Mouse (Mus musculus) myocyte (in vitro differentiated cells): ENCODE measurements at regions not wholly inside any gene's neighbourhood (a gene's known extent, or its start where the extent isn't known, plus 50 kb on each side); places are given as distances from the start of the nearest gene placed in this dataset.

Source experiments
- CEBPB ChIP-seq: IDR thresholded peaks from 2 replicates; pipeline ENCODE4 v1.6.1; 2011; ENCODE audit warnings: mild to moderate bottlenecking, moderate library complexity; ENCODE audit not compliant: poor library complexity, insufficient read depth, severe bottlenecking
- MAX ChIP-seq: IDR thresholded peaks from one replicate; pipeline ENCODE4 v1.6.1; 2011; ENCODE audit warnings: low read depth, mild to moderate bottlenecking, control low read depth
- MYOG ChIP-seq, 3 experiments: IDR thresholded peaks; one replicate each; pipeline ENCODE4 v1.6.1; 2011; ENCODE audit warnings: control low read depth in 2 of 3, low read depth in 2 of 3, mild to moderate bottlenecking in 2 of 3; ENCODE audit not compliant: insufficient read length in 2 of 3, control insufficient read depth in 1 of 3, insufficient read depth in 1 of 3
- POLR2A ChIP-seq: IDR thresholded peaks from one replicate; pipeline ENCODE4 v1.6.1; 2011; ENCODE audit warnings: low read depth, mild to moderate bottlenecking, control low read depth, moderate library complexity; ENCODE audit not compliant: insufficient read length
- POLR2AphosphoS2 ChIP-seq: IDR thresholded peaks from one replicate; pipeline ENCODE4 v1.6.1; 2011; ENCODE audit warnings: low read depth, control low read depth; ENCODE audit not compliant: insufficient read length
- SRF ChIP-seq: IDR thresholded peaks from one replicate; pipeline ENCODE4 v1.6.1; 2011; ENCODE audit warnings: low read depth; ENCODE audit not compliant: control insufficient read depth, insufficient read length
- TCF12 ChIP-seq: IDR thresholded peaks from one replicate; pipeline ENCODE4 v1.6.1; 2011; ENCODE audit warnings: mild to moderate bottlenecking, control low read depth; ENCODE audit not compliant: poor library complexity, insufficient read depth, severe bottlenecking
- USF1 ChIP-seq: IDR thresholded peaks from one replicate; pipeline ENCODE4 v1.6.1; 2011; ENCODE audit warnings: low read depth, mild to moderate bottlenecking, control low read depth, moderate library complexity

DNA sequence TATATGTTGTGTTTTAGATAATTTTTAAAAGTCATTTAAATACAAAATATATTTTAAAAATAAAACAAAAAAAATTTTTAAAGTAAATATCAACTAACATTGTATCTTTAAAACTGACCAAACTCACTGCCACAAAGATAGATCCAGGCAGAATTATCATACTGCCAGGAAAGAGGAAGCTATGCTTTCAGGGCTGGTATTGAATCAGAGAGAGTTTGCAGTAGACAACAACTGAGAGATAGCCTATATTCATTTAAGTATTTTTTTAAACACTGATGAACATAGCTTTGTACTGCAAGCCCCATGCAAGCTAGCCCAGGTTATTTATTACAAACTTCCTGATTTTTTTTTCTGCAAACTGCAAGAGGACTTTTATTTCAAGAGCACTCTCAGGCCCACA lies 142.0 kb upstream of the Arhgap18 start:
- TF ChIP-seq POLR2A (no peak), CEBPB (no peak), TCF12 (no peak), POLR2AphosphoS2 (no peak), USF1 (no peak), MAX (no peak), MYOG (IDR thresholded peaks at IDR 0.05; ENCODE audit: control insufficient read depth in 1 of 3, insufficient read depth in 1 of 3, insufficient read length in 2 of 3, low read depth in 2 of 3) (no peak), SRF (no peak)
